Mouse (Mus musculus) stomach, postnatal 0 days (tissue): ENCODE measurements around the gene Utp20.

Experiments
- CTCF ChIP-seq: IDR thresholded peaks from 2 replicates; pipeline ENCODE4 v1.5.1; 2016; ENCODE audit warnings: antibody characterized with exemption, low read depth, mild to moderate bottlenecking, moderate library complexity
- EP300 ChIP-seq: optimal IDR thresholded peaks from 2 replicates; pipeline ENCODE3; 2016; ENCODE audit warnings: antibody characterized with exemption

- TF ChIP-seq CTCF = no peak
- TF ChIP-seq EP300 = no peak
Observed at GRCm38 (mm10) chr10:88828361-88828760, 1.8 kb upstream of the Utp20 start.
